Mouse (Mus musculus) spleen, adult 2 months (tissue): ENCODE results near the gene Ptges3.

Source experiments
- CTCF ChIP-seq: fragments of 200-500 bp; IDR thresholded peaks from 2 replicates; pipeline ENCODE4 v1.5.1; 2011; ENCODE audit warnings: mild to moderate bottlenecking, inconsistent platforms; ENCODE audit not compliant: insufficient read depth, insufficient read length, insufficient replicate concordance; ENCODE audit errors: extremely low read depth
- POLR2A ChIP-seq: fragments of 200-500 bp; IDR thresholded peaks from 2 replicates; pipeline ENCODE4 v1.6.1; 2011; ENCODE audit warnings: low read depth, low read length, inconsistent platforms

DNA sequence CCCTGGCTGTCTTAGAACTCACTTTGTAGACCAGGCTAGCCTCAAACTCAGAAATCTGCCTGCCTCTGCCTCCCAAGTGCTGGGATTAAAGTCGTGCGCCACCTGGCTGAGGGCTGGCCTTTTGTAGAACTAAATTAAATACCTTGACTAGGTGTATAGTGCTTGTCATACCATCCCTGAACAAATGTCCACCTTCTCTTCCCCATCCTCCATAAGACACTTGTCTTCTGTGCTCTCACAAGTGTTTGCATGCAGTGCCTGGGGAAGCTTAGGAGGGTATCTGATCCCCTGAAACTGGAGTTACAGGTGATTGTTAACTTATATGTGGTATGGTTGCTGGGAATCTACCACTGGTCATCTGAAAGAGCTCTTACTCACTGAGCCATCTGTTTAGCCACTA is 8.4 kb upstream of the Ptges3 start:
- TF ChIP-seq CTCF (no peak), POLR2A (no peak)
